Mouse (Mus musculus) embryonic facial prominence, embryonic 13.5 days (tissue): ENCODE measurements around the gene Slc27a1. TPM values are rescaled to one million over a fixed set of nuclear protein-coding genes. Genes with fewer than 3 reads are reported as not detected.

ENCODE experiments used
- ATAC-seq: fragments of 200-750 bp; cut with Nextera tagmentation; 2 replicates; pipeline ENCODE4 v1.8.0; 2017; ENCODE audit warnings: low read depth; ENCODE audit not compliant: insufficient number of reproducible peaks, insufficient read depth, low FRiP score, low TSS enrichment
- H3K27ac ChIP-seq: fragments of 300-500 bp; sonication (generic); 2 replicates; pipeline ENCODE4 v1.5.1; 2015; ENCODE audit warnings: moderate library complexity, mild to moderate bottlenecking, inconsistent platforms
- H3K27me3 ChIP-seq: fragments of 300-500 bp; sonication (generic); 2 replicates; pipeline ENCODE4 v1.6.1; 2015; ENCODE audit warnings: mild to moderate bottlenecking, inconsistent platforms
- H3K36me3 ChIP-seq: fragments of 300-500 bp; sonication (generic); 2 replicates; pipeline ENCODE4 v1.6.1; 2015; ENCODE audit warnings: mild to moderate bottlenecking, inconsistent platforms
- H3K4me1 ChIP-seq: fragments of 300-500 bp; sonication (generic); 2 replicates; pipeline ENCODE4 v1.6.1; 2015; ENCODE audit warnings: inconsistent platforms
- H3K4me2 ChIP-seq: fragments of 300-500 bp; sonication (generic); 2 replicates; pipeline ENCODE4 v1.6.1; 2015; ENCODE audit warnings: moderate library complexity, mild to moderate bottlenecking, inconsistent platforms
- H3K4me3 ChIP-seq: fragments of 300-500 bp; sonication (generic); 2 replicates; pipeline ENCODE4 v1.5.1; 2015; ENCODE audit warnings: mild to moderate bottlenecking, inconsistent platforms
- H3K9ac ChIP-seq: fragments of 300-500 bp; sonication (generic); 2 replicates; pipeline ENCODE4 v1.6.1; 2015; ENCODE audit warnings: mild to moderate bottlenecking, inconsistent platforms
- H3K9me3 ChIP-seq: fragments of 300-500 bp; sonication (generic); 2 replicates; pipeline ENCODE4 v1.6.1; 2016; ENCODE audit warnings: inconsistent platforms
- WGBS: fragments of 180-500 bp; shearing (Covaris S2); methylation state at CpG from one replicate; pipeline ENCODE4 v1.1.7; 2015; ENCODE audit warnings: mixed read lengths; 5-methylcytosine and 5-hydroxymethylcytosine counted together
- polyA plus RNA-seq: library from polyadenylated mRNA; unstranded; fragments of >200 nt; fragmentation: Nextera tagmentation; extraction: Ambion mirVana; gene quantifications from 2 replicates; pipeline ENCODE4 v1.2.1, GENCODE M21; 2015

Slc27a1 gene
- polyA plus RNA-seq, 1 experiment from 2014 or later: 47.8 TPM

- Histone ChIP-seq H3K27me3 (0 out of 2 replicates have a peak, but pooled peaks cover 9% of the 10 kb centered on the region), H3K4me3 (no peak overlapping the region), H3K36me3 (no peaks in the 10 kb centered on the region), H3K4me1 (peaks cover 14% of the 10 kb centered on the region), H3K27ac (no peak overlapping the region), H3K9ac (no peak overlapping the region), H3K9me3 (no peaks in the 10 kb centered on the region), H3K4me2 (no peak overlapping the region)
- 56% methylated on average over 5 of the region's 5 CpGs for WGBS
- no peak for ATAC-seq
Observed at GRCm38 (mm10) chr8:71535663-71536062, 33.0 kb upstream of the Slc27a1 start.

- Histone ChIP-seq H3K36me3 (no peaks in the 10 kb centered on the region), H3K27me3 (0 out of 2 replicates have a peak, but pooled peaks cover 9% of the 10 kb centered on the region), H3K27ac (peak within 1 kb of the TSS; percentile 63; the same call in 1 of the 2 replicates), H3K4me3 (peak within 1 kb of the TSS; percentile 46), H3K9me3 (no peaks in the 10 kb centered on the region), H3K4me1 (peaks cover 14% of the 10 kb centered on the region), H3K9ac (peak within 1 kb of the TSS; percentile 69), H3K4me2 (peak within 1 kb of the TSS; percentile 66)
- no peak for ATAC-seq
- 3% methylated on average over 37 of the region's 37 CpGs for WGBS
Observed at GRCm38 (mm10) chr8:71537028-71537867, 31.4 kb upstream of the Slc27a1 start, which contains the start of gene Bst2. Bst2 (minus strand) TSS chr8:71537456.

GRCm38 (mm10) chr8:71542632-71543343 is 25.9 kb upstream of the Slc27a1 start, which contains the start of gene Mvb12a:
Mvb12a (plus strand) TSS chr8:71542922.
- no peaks in the 10 kb centered on the region for H3K27me3 ChIP-seq
- peak; percentile 88 for ATAC-seq
- H3K36me3 ChIP-seq: peaks cover 27% of the 10 kb centered on the region
- peaks cover 14% of the 10 kb centered on the region for H3K4me1 ChIP-seq
- no peaks in the 10 kb centered on the region for H3K9me3 ChIP-seq
- peak within 1 kb of the TSS; percentile 93 for H3K4me3 ChIP-seq
- under 1% methylated on average over 55 of the region's 55 CpGs for WGBS
- no peak within 1 kb of the TSS for H3K27ac ChIP-seq
- H3K9ac ChIP-seq: peak within 1 kb of the TSS; percentile 87
- H3K4me2 ChIP-seq: peak within 1 kb of the TSS; percentile 89

DNA sequence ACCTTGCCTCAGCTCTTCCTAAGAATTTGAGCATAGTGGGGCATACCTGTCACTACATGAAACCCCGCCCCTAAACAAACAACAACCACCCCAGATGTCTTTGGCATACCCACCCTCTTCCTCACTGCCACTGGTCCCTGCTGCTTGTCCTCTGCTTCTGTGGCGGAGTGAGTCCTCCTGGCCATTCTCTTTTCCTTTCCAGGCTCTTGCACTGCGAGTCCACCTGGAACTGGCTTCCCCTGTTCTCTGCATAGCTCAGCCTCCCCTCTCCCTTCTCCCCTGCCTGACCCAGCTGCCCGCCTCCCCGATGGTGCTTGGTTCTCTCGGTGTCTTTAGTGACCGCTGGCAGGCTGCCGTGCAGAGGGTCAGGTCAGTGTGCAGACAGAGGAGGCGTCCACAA is 24.9 kb upstream of the Slc27a1 start:
- Histone ChIP-seq H3K27me3 (no peaks in the 10 kb centered on the region), H3K4me3 (peak overlapping the region; percentile 93), H3K4me1 (peaks cover 11% of the 10 kb centered on the region), H3K4me2 (peak overlapping the region; percentile 89), H3K9ac (peak overlapping the region; percentile 87; the same call in 1 of the 2 replicates), H3K36me3 (peaks cover 35% of the 10 kb centered on the region), H3K27ac (no peak overlapping the region), H3K9me3 (no peaks in the 10 kb centered on the region)
- WGBS: 85% methylated on average over 9 of the region's 9 CpGs
- ATAC-seq: no peak

GRCm38 (mm10) chr8:71545053-71545452 is 23.6 kb upstream of the Slc27a1 start:
- Histone ChIP-seq H3K9me3 (no peaks in the 10 kb centered on the region), H3K4me3 (no peak overlapping the region), H3K27me3 (no peaks in the 10 kb centered on the region), H3K4me2 (no peak overlapping the region), H3K9ac (no peak overlapping the region), H3K36me3 (peaks cover 41% of the 10 kb centered on the region), H3K27ac (no peak overlapping the region), H3K4me1 (peaks cover 11% of the 10 kb centered on the region)
- no peak for ATAC-seq
- WGBS: 88% methylated on average over 11 of the region's 11 CpGs

GRCm38 (mm10) chr8:71547590-71547989 is 21.1 kb upstream of the Slc27a1 start:
- Histone ChIP-seq H3K36me3 (peaks cover 41% of the 10 kb centered on the region), H3K4me2 (no peak overlapping the region), H3K9ac (no peak overlapping the region), H3K27me3 (no peaks in the 10 kb centered on the region), H3K4me3 (no peak overlapping the region), H3K4me1 (peaks cover 11% of the 10 kb centered on the region), H3K27ac (no peak overlapping the region), H3K9me3 (no peaks in the 10 kb centered on the region)
- WGBS: 85% methylated on average over 7 of the region's 7 CpGs
- ATAC-seq: no peak

GRCm38 (mm10) chr8:71550754-71551153 is 17.9 kb upstream of the Slc27a1 start:
- Histone ChIP-seq H3K4me3 (no peak overlapping the region), H3K4me2 (no peak overlapping the region), H3K27ac (no peak overlapping the region), H3K4me1 (no peaks in the 10 kb centered on the region; the same call in 1 of the 2 replicates), H3K36me3 (peaks cover 31% of the 10 kb centered on the region), H3K9ac (no peak overlapping the region), H3K27me3 (peaks cover 5% of the 10 kb centered on the region), H3K9me3 (no peaks in the 10 kb centered on the region)
- ATAC-seq: no peak
- 61% methylated on average over 7 of the region's 7 CpGs for WGBS

GRCm38 (mm10) chr8:71552770-71553169 is 15.9 kb upstream of the Slc27a1 start:
- no peak for ATAC-seq

GRCm38 (mm10) chr8:71554001-71554400 is 14.7 kb upstream of the Slc27a1 start:
- H3K4me3 ChIP-seq: no peak overlapping the region
- 63% methylated on average over 6 of the region's 6 CpGs for WGBS
- no peak overlapping the region for H3K4me2 ChIP-seq

More at GRCm38 (mm10) chr8:71552770-71553169, 15.9 kb upstream of the Slc27a1 start:
- H3K27me3 ChIP-seq: peaks cover 25% of the 10 kb centered on the region
- H3K4me3 ChIP-seq: no peak overlapping the region
- H3K4me1 ChIP-seq: no peaks in the 10 kb centered on the region; the same call in 1 of the 2 replicates
- 41% methylated on average over 6 of the region's 6 CpGs for WGBS
- H3K9me3 ChIP-seq: no peaks in the 10 kb centered on the region
- H3K9ac ChIP-seq: no peak overlapping the region
- no peak overlapping the region for H3K4me2 ChIP-seq
- no peak overlapping the region for H3K27ac ChIP-seq
- peaks cover 14% of the 10 kb centered on the region for H3K36me3 ChIP-seq

DNA sequence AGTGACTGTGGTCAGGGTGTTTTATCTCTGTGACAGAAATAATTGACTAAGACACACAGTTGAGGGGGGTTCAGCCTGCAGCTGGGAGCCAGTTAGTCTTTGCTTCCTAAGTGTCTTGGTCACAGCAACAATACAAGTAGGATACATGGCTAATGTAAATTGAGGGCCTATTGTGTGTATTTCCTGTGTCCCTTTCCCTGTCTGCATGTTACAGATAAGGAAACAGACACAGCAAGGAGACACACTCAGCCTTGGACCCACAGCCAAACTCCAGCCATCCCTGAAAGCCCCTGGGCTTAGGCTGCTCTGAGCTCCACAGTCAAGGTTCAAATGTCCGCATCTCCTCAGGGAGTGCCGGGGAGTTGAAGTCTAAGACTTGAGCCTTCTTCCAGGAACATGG is 14.0 kb upstream of the Slc27a1 start:
- Histone ChIP-seq H3K4me3 (no peak overlapping the region), H3K9me3 (no peaks in the 10 kb centered on the region), H3K27ac (no peak overlapping the region), H3K27me3 (peaks cover 44% of the 10 kb centered on the region), H3K4me2 (no peak overlapping the region), H3K4me1 (peaks cover 12% of the 10 kb centered on the region), H3K9ac (no peak overlapping the region), H3K36me3 (no peaks in the 10 kb centered on the region)
- 93% methylated on average over 2 of the region's 2 CpGs for WGBS
- no peak for ATAC-seq

More at GRCm38 (mm10) chr8:71554001-71554400, 14.7 kb upstream of the Slc27a1 start:
- Histone ChIP-seq H3K4me1 (peaks cover 9% of the 10 kb centered on the region), H3K27me3 (peaks cover 37% of the 10 kb centered on the region), H3K36me3 (0 out of 2 replicates have a peak, but pooled peaks cover 3% of the 10 kb centered on the region), H3K9ac (no peak overlapping the region), H3K27ac (no peak overlapping the region), H3K9me3 (no peaks in the 10 kb centered on the region)
- ATAC-seq: no peak

DNA sequence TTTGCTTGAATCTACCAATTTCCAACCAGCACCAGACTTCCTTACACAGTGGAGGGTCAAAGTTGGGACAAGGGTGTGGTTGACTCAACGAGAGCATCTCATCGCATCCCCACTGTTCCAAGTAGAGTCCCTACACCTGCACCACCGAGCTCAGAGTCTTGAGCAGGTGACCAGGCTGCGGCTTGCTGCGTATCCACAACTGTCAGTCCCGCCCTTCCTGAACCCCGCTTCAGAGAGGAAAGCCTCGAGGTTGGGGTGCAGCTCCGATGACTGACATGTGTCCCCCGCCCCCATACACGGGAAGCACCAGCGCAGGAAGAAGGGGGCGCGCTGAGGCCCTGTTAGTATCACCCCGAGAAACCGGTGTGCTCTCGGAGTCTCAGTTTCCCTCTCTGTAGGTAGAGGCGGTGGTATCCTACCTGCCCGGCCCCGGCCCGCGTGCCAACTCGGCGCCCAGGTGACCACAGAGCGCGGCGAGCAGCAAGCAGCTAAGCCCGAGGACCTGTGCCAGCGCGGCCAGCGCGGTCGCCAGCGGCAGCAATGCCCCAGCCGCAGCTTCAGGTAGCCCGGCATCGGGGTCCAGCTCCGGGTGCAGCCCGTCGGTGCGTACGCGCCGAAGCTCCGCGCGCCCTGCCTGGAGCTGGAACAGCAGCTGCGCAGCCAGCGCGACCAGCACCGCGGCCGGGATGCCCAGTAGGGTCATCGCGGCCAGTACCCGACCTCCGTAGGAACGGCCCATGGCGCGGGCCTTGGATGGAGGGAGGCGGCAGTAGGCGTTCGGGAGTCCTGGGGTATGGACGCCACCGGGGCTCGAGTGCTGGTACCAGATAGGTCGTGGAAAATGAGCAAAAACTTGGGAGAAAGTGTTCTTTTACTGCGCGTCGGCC is 10.4 kb upstream of the Slc27a1 start, which contains the start of gene Tmem221:
Tmem221 (minus strand) TSS at position 801 of the 887 bp plus-strand sequence.
- Histone ChIP-seq H3K4me3 (peak within 1 kb of the TSS; percentile 43), H3K9ac (peak within 1 kb of the TSS; percentile 56), H3K9me3 (no peaks in the 10 kb centered on the region), H3K27ac (no peak within 1 kb of the TSS), H3K4me2 (peak within 1 kb of the TSS; percentile 64), H3K36me3 (no peaks in the 10 kb centered on the region), H3K4me1 (peaks cover 21% of the 10 kb centered on the region), H3K27me3 (peaks cover 80% of the 10 kb centered on the region)
- 4% methylated on average over 70 of the region's 70 CpGs for WGBS
- no peak for ATAC-seq
